Mouse (Mus musculus) hindbrain, embryonic 14.5 days (tissue): ENCODE results near the gene Ehf. TPM values are rescaled to one million over a fixed set of nuclear protein-coding genes. Genes with fewer than 3 reads are reported as not detected.

ENCODE experiments used
- ATAC-seq: fragments of 200-750 bp; cut with Nextera tagmentation; 2 replicates; pipeline ENCODE4 v1.8.0; 2017; ENCODE audit warnings: moderate number of reproducible peaks, mild to moderate bottlenecking, moderate TSS enrichment, moderate library complexity; ENCODE audit not compliant: low FRiP score
- DNase-seq: peaks from one replicate; pipeline ENCODE4 v3.0.0-alpha.2; 2015; ENCODE audit warnings: low spot score
- H3K27ac ChIP-seq: fragments of 300-500 bp; sonication (generic); 2 replicates; pipeline ENCODE4 v1.5.1; 2014; ENCODE audit warnings: mild to moderate bottlenecking, moderate library complexity
- H3K27me3 ChIP-seq: fragments of 300-500 bp; sonication (generic); 2 replicates; pipeline ENCODE4 v1.6.1; 2014; ENCODE audit warnings: mild to moderate bottlenecking, low read length, mixed read lengths; ENCODE audit not compliant: control insufficient read depth, insufficient read depth
- H3K36me3 ChIP-seq: fragments of 300-500 bp; sonication (generic); replicated peaks from 2 replicates; pipeline ENCODE4 v1.6.1; 2014; ENCODE audit not compliant: control insufficient read depth, insufficient read depth
- H3K4me1 ChIP-seq: fragments of 300-500 bp; sonication (generic); replicated peaks from 2 replicates; pipeline ENCODE4 v1.6.1; 2014; ENCODE audit warnings: antibody characterized with exemption, low read length, mixed read lengths; ENCODE audit not compliant: control insufficient read depth, insufficient read depth
- H3K4me2 ChIP-seq: fragments of 300-500 bp; sonication (generic); replicated peaks from 2 replicates; pipeline ENCODE4 v1.6.1; 2014; ENCODE audit warnings: mild to moderate bottlenecking, moderate library complexity
- H3K4me3 ChIP-seq: fragments of 300-500 bp; sonication (generic); replicated peaks from 2 replicates; pipeline ENCODE4 v1.5.1; 2014; ENCODE audit warnings: mild to moderate bottlenecking, low read length
- H3K9ac ChIP-seq: fragments of 300-500 bp; sonication (generic); 2 replicates; pipeline ENCODE4 v1.6.1; 2014
- H3K9me3 ChIP-seq: fragments of 300-500 bp; sonication (generic); 2 replicates; pipeline ENCODE4 v1.6.1; 2016; ENCODE audit warnings: low read length; ENCODE audit not compliant: control insufficient read depth
- WGBS: fragments of 180-500 bp; shearing (Covaris S2); extraction: QIAGEN DNeasy Blood & Tissue Kit; methylation state at CpG from one replicate; pipeline ENCODE4 v1.1.7; 2014; 5-methylcytosine and 5-hydroxymethylcytosine counted together
- polyA plus RNA-seq: library from polyadenylated mRNA; unstranded; fragments of >200 nt; fragmentation: Nextera tagmentation; extraction: Ambion mirVana; gene quantifications from 2 replicates; pipeline ENCODE4 v1.2.1, GENCODE M21; 2014

Ehf gene
- polyA plus RNA-seq, 1 experiment from 2014 or later = 0.20 TPM

DNA sequence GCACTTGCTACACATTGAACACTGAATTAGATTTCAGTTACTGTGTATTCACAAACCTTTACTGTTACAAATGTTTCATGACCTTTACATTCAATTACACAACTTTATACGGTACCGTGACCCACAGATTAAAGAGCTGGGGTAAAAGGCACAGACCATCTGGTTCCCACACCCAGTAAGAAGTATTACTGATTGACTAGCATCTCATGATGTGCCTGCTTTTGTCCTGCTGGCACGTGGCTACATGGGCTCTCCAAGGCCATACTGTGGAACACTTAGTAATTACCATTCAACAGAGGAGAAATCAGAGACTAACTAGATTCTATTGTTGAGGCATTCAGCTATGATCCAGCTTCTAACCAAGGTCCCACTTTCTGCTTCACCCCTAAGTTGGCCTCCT, 32.9 kb upstream of the Ehf start:
- Histone ChIP-seq H3K4me3 (no peak overlapping the region), H3K4me2 (no peak overlapping the region), H3K9me3 (no peaks in the 10 kb centered on the region), H3K36me3 (no peaks in the 10 kb centered on the region), H3K27ac (no peak overlapping the region), H3K9ac (no peak overlapping the region), H3K27me3 (no peaks in the 10 kb centered on the region), H3K4me1 (no peaks in the 10 kb centered on the region)
- 66% methylated on average over 3 of the region's 3 CpGs for WGBS
- ATAC-seq = no peak
- DNase-seq = no peak

DNA sequence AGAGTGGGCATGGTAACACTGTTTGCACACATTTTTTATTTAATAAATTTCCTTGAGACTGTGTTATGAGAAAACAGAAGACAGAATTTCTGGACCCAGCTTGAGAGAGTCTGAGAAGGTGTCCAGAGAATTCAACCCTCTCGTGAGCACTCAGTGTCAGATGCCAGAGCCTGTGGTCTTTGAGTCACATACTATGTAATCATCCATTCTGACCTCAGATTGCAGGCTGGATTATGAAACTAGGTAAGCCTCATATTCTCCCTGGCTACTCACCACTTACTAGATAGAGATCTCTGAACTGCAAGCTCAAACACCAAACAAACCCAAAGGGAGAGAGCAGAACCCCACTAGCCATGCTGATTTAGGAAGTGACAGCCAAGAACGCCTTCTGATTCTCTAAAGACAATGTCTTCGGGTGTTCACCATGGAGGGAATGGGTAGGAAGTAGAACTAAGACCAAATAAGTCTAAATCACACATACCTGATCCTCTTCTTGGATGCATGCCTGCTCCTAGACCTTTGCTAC, 28.7 kb upstream of the Ehf start:
- H3K36me3 ChIP-seq = no peaks in the 10 kb centered on the region
- no peaks in the 10 kb centered on the region for H3K27me3 ChIP-seq
- no peaks in the 10 kb centered on the region for H3K9me3 ChIP-seq
- no peak overlapping the region for H3K9ac ChIP-seq
- no peak overlapping the region for H3K4me2 ChIP-seq
- H3K27ac ChIP-seq = no peak overlapping the region
- 95% methylated on average over 3 of the region's 3 CpGs for WGBS
- no peak overlapping the region for H3K4me3 ChIP-seq
- DNase-seq (no peak), ATAC-seq (no peak)
- H3K4me1 ChIP-seq = no peaks in the 10 kb centered on the region

DNA sequence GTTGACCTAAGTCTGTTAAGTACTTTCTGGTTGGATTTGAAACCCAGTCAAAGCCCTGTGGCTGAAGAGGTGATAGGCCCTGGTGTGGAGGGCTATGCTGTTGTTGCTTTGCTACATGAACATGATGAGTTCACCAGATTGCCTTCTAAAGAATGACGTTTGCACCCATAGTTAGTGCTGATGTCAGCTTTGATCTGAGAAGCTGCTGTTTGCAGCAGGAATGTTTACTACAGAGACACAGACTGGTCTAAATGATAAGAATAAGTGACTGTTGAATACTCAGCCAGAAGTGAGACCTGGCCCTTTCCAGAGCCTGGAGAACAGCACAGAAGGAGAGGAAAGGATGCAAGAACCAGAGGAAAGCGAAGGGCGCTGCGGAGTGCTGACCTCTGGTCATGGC, 25.7 kb upstream of the Ehf start:
- H3K4me3 ChIP-seq = no peak overlapping the region
- H3K27ac ChIP-seq = no peak overlapping the region
- DNase-seq (no peak), ATAC-seq (no peak)
- no peak overlapping the region for H3K9ac ChIP-seq
- H3K27me3 ChIP-seq = no peaks in the 10 kb centered on the region
- H3K9me3 ChIP-seq = no peaks in the 10 kb centered on the region
- no peaks in the 10 kb centered on the region for H3K36me3 ChIP-seq
- H3K4me1 ChIP-seq = no peaks in the 10 kb centered on the region
- 94% methylated on average over 4 of the region's 4 CpGs for WGBS
- no peak overlapping the region for H3K4me2 ChIP-seq

DNA sequence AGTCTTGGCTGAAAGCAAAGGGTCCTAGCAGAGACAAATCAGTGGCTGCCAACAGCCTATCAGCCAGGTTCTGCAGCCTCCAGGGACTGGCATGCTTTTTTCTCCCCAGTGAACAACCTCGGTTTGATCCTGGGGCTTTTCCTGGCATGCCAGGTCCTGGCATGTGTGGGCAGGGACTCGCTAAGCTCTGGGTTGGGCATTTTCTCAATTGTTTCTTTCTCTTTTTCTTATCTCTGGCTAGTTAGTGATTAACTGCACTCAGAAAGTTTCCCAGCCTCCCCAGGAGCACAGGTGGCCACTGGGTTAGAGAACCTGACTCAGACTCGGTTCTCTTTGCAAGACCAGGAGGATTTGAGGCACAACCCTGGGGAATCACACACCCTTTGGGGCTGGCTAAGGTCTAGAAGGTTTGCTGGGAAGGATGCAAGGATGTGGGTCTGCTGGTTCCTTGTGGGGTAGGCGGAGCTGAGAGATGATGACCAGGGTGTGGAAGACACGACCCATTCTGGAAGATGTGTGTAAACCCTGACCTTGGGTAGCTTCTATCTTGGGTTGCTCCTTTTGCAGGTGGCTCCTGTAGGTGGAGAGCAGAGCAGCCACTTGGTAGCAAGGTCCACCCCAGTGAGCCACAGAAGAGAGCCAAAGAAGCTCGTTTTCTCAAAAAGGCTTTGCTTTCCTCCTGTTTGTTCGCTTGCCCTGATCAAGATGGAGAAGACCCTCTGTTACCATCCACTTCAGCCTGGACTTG, 22.4 kb upstream of the Ehf start:
- no peak for ATAC-seq
- Histone ChIP-seq H3K27me3 (no peaks in the 10 kb centered on the region), H3K4me1 (no peaks in the 10 kb centered on the region), H3K4me2 (no peak overlapping the region), H3K27ac (no peak overlapping the region), H3K9ac (no peak overlapping the region), H3K9me3 (no peaks in the 10 kb centered on the region), H3K4me3 (no peak overlapping the region), H3K36me3 (no peaks in the 10 kb centered on the region)
- no peak for DNase-seq
- WGBS = 88% methylated on average over 7 of the region's 7 CpGs

DNA sequence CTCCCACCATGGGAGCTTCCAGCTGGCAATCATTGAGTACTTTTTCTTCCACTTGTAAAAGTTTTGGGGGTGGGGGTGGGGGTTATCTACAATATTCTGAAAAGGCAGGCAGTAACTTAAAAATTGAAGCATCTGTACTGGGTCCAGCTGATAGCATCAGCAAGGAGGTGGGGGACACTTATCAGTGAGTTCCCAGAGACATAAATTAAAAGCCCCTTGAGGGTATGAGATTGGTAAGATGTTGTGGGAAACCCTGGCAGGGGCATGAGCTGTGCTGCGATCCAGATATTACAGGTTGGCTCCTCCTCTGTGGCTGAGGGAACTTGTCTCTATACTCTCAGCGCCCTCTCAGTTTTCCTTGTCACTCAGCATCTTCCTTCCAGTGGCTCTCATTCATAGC, 21.2 kb upstream of the Ehf start:
- H3K4me2 ChIP-seq = no peak overlapping the region
- DNase-seq = no peak
- no peak overlapping the region for H3K9ac ChIP-seq
- ATAC-seq = no peak
- no peaks in the 10 kb centered on the region for H3K27me3 ChIP-seq
- no peaks in the 10 kb centered on the region for H3K36me3 ChIP-seq
- no peak overlapping the region for H3K27ac ChIP-seq
- H3K4me1 ChIP-seq = no peaks in the 10 kb centered on the region
- 88% methylated on average over 2 of the region's 2 CpGs for WGBS
- H3K4me3 ChIP-seq = no peak overlapping the region
- no peaks in the 10 kb centered on the region for H3K9me3 ChIP-seq

DNA sequence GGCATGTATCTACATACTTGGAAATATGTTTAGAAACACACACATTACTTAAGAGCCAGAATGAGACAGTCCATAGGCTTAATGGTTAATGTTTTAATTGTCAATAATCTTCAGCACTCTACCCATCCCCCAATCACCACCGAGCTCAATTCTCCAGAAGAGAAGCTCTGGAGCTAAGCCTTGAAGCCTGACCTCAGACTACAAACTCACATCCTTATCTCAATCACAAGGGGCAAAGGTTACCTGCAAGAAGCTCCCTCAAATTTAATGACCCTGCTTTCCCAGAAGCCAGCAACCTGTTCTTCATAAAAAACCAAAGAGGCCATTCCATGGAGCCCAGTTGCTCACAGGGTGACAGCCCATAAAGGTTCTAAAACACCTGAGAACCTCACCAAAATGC, 19.1 kb upstream of the Ehf start:
- Histone ChIP-seq H3K4me1 (no peaks in the 10 kb centered on the region), H3K4me3 (no peak overlapping the region), H3K9me3 (no peaks in the 10 kb centered on the region), H3K4me2 (no peak overlapping the region), H3K9ac (no peak overlapping the region), H3K27me3 (no peaks in the 10 kb centered on the region), H3K36me3 (no peaks in the 10 kb centered on the region), H3K27ac (no peak overlapping the region)
- 86% methylated on average over 1 of the region's 1 CpGs for WGBS
- ATAC-seq (no peak), DNase-seq (no peak)

DNA sequence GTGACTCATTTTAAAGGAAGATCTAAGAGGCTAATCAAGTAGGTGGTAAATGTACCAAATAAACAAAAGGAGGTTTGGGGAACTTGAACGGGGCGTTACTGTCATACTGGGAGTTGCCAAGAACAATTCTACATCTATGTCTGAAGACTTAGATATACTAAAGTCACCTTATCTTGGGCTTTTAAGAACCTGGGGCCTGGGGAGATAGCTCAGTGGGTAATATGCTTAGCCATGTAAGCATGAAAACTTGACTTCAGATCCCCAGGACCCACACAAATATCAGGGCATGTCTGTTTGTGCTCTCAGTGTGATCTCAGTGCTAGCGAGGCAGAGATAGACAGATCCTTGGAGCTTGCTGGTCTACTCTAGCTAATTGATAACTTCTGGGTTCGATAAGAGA, 18.6 kb upstream of the Ehf start:
- Histone ChIP-seq H3K4me1 (no peaks in the 10 kb centered on the region), H3K4me3 (no peak overlapping the region), H3K9me3 (no peaks in the 10 kb centered on the region), H3K27me3 (no peaks in the 10 kb centered on the region), H3K36me3 (no peaks in the 10 kb centered on the region), H3K4me2 (no peak overlapping the region), H3K9ac (no peak overlapping the region), H3K27ac (no peak overlapping the region)
- 90% methylated on average over 4 of the region's 4 CpGs for WGBS
- ATAC-seq (no peak), DNase-seq (no peak)

DNA sequence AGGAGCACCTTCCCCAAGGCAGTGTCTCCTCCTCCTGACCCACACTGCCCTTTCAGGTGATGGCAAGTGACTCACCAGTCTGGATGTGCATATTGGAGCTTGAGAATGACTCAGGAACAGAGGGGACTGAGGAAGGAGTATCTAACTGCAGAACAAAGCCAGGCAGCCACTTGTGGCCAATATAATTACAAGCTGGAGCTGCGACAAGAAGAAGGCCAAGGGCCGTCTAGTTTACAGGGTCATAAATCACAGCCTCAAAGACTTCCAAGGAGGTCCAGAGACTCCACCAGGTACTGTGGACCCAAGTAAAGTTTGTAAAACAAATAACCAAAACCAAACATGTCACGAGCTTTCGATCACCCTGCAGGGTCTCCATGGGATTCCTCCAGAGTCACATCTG, 10.9 kb upstream of the Ehf start:
- no peaks in the 10 kb centered on the region for H3K36me3 ChIP-seq
- no peak overlapping the region for H3K27ac ChIP-seq
- DNase-seq (no peak), ATAC-seq (no peak)
- H3K4me1 ChIP-seq = no peaks in the 10 kb centered on the region
- no peaks in the 10 kb centered on the region for H3K27me3 ChIP-seq
- H3K9me3 ChIP-seq = no peaks in the 10 kb centered on the region
- no peak overlapping the region for H3K4me2 ChIP-seq
- WGBS = 81% methylated on average over 4 of the region's 4 CpGs
- H3K4me3 ChIP-seq = no peak overlapping the region
- H3K9ac ChIP-seq = no peak overlapping the region

DNA sequence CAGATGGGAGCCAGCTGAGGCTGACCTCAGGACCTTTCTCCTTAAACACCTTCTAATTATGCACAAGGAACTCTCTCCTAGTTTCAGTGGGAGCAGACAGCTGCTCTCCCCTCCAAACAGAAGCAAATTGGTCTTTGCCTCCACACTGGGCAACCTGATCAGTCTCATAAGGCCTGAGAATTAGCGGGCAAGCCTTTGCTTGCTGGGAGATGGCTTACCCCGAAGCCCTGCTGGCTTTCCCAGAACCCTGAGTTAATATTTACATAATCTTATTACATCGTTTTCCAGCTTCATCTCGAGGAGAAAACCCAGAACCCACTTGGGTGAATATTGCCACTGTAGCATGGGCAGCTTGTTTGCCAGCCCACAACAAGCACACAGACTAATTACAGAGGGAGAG, 9.6 kb upstream of the Ehf start:
- H3K4me3 ChIP-seq = no peak overlapping the region
- H3K4me1 ChIP-seq = no peaks in the 10 kb centered on the region
- no peak overlapping the region for H3K4me2 ChIP-seq
- no peak overlapping the region for H3K27ac ChIP-seq
- ATAC-seq (no peak), DNase-seq (no peak)
- WGBS = 44% methylated on average over 4 of the region's 4 CpGs
- no peaks in the 10 kb centered on the region for H3K27me3 ChIP-seq
- H3K9me3 ChIP-seq = no peaks in the 10 kb centered on the region
- H3K9ac ChIP-seq = no peak overlapping the region
- no peaks in the 10 kb centered on the region for H3K36me3 ChIP-seq

DNA sequence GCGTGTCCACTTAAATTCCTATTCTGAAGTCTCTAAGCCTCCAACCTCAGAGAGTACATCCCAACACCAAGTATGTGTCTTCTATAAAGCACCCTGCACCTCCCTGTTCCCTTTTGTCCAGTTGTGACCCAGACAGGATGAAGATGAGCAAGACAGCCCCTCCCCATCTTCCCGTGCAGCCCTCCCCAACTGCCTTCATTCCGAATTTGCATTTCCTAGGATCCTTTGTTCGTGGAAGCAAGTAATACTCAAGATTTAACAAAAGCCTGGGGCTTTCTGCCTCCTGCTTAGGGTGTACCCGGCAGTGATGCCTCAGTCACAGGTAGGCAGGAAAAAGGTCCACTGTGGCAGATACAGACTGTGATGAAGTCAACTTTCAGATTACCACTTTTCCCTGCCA, 7.6 kb upstream of the Ehf start:
- ATAC-seq (no peak), DNase-seq (no peak)
- Histone ChIP-seq H3K4me3 (no peak overlapping the region), H3K36me3 (no peaks in the 10 kb centered on the region), H3K27me3 (no peaks in the 10 kb centered on the region), H3K27ac (no peak overlapping the region), H3K4me2 (no peak overlapping the region), H3K4me1 (no peaks in the 10 kb centered on the region), H3K9me3 (no peaks in the 10 kb centered on the region), H3K9ac (no peak overlapping the region)
- WGBS = 28% methylated on average over 5 of the region's 5 CpGs
